Mouse (Mus musculus) ES-Bruce4 (cell line): ENCODE data around the gene Vmn1r4. TPM values are rescaled to one million over a fixed set of nuclear protein-coding genes. Genes with fewer than 3 reads are reported as not detected.

Experiments
- H3K27ac ChIP-seq: 2 replicates; pipeline ENCODE4 v1.5.1; 2012; ENCODE audit warnings: low read length, inconsistent platforms; ENCODE audit not compliant: insufficient read depth
- H3K27me3 ChIP-seq: 2 replicates; pipeline ENCODE4 v1.6.1; 2012; ENCODE audit warnings: mild to moderate bottlenecking, low read length, inconsistent platforms; ENCODE audit not compliant: control insufficient read depth, poor library complexity, insufficient read depth, severe bottlenecking
- H3K36me3 ChIP-seq: 2 replicates; pipeline ENCODE4 v1.6.1; 2012; ENCODE audit warnings: inconsistent platforms, mild to moderate bottlenecking, low read length, moderate library complexity; ENCODE audit not compliant: control insufficient read depth, poor library complexity, insufficient read depth, severe bottlenecking
- H3K4me1 ChIP-seq: one replicate; pipeline ENCODE4 v1.8.1; 2011; ENCODE audit warnings: low read length; ENCODE audit not compliant: control insufficient read depth, insufficient read depth
- H3K4me3 ChIP-seq: 2 replicates; pipeline ENCODE4 v1.5.1; 2011; ENCODE audit warnings: low read depth, mild to moderate bottlenecking, low read length
- H3K9ac ChIP-seq: 2 replicates; pipeline ENCODE4 v1.6.1; 2012; ENCODE audit warnings: low read depth, mild to moderate bottlenecking, inconsistent platforms; ENCODE audit not compliant: poor library complexity, severe bottlenecking
- H3K9me3 ChIP-seq: replicated peaks from 2 replicates; pipeline ENCODE4 v1.6.1; 2012; ENCODE audit warnings: mild to moderate bottlenecking, low read length, inconsistent platforms; ENCODE audit not compliant: control insufficient read depth, poor library complexity, insufficient read depth, severe bottlenecking
- CTCF ChIP-seq: IDR thresholded peaks from one replicate; pipeline ENCODE4 v1.8.1; 2011; ENCODE audit warnings: low read depth, low read length
- EP300 ChIP-seq: IDR thresholded peaks from 2 replicates; pipeline ENCODE4 v1.6.1; 2011; ENCODE audit warnings: low read depth, low read length; ENCODE audit not compliant: insufficient read depth
- POLR2A ChIP-seq: IDR thresholded peaks from one replicate; pipeline ENCODE4 v1.8.1; 2011; ENCODE audit warnings: low read length; ENCODE audit not compliant: insufficient read depth
- polyA plus RNA-seq: library from polyadenylated mRNA; stranded (reverse); fragments of >200 nt; gene quantifications from 2 replicates; pipeline ENCODE4 v1.2.4, GENCODE M21; 2011; ENCODE audit warnings: low read depth; ENCODE audit not compliant: missing spikeins, insufficient read depth, insufficient read length

Gene Vmn1r4
- polyA plus RNA-seq, result 0.78 and 0.97 TPM in 2 replicates

DNA sequence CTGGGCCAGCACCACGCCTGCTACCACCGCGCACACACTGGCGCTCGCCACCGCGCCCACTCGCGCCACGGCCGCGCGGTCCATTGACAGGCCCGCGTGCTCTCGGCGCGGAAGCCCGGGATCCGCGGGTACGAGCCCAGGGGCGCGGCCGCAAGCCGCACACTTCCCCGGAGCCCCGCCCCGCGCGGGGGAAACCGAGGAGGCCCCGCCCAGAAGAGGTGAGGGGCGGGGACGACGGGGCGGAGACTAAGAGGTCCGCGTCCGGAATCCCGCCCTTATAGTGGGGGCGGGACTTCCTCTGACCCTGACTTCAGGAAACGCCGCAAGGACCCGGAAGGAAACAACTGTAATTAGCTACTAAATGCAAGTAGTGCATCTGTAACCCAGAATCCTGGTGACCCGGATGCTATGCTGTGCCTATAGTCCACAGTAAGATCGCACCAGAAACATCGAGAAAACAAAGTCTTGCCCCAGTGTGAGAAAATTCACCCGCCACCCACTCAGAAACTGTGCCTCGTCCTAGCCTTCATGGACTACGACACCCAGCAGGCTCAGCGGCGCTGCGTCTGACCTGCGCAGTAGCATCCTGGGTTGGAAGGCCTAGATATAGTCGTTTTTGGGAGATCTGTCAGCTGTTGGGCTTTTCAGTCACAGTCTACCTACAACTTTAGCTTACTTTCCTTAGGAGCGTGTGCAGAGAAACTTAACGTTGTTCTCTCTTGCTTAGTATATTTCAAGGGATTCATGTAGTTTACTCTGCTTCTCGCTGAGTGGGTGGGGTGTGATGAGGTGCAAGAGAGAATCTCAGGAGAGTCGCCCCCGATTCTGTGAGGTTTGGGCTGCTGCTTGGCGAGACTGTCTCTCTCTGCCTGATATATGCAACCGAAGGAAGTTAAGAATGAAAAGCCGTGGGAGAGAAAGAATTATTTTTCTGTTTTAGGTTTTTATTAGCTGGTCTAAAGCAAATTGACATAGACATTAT is at the start of gene Vmn1r4, which contains the start of gene Nt5c3:
TSS of gene Vmn1r4 (plus strand) at position 290 of the 982 bp plus-strand sequence.
TSS of gene Nt5c3 (minus strand) at position 207 of the 982 bp plus-strand sequence.
- Histone ChIP-seq H3K27ac (peak within 1 kb of the TSS; percentile 66), H3K9me3 (no peaks in the 10 kb centered on the region; the same call in 1 of the 2 replicates), H3K36me3 (no peaks in the 10 kb centered on the region), H3K9ac (peak within 1 kb of the TSS; percentile 46), H3K4me1 (no peaks in the 10 kb centered on the region), H3K27me3 (no peaks in the 10 kb centered on the region), H3K4me3 (peak within 1 kb of the TSS; percentile 85)
- TF ChIP-seq EP300 (no peak), POLR2A (no peak), CTCF (no peak)

GRCm38 (mm10) chr6:56876870-56877269 is 46.9 kb upstream of the Vmn1r4 start:
- H3K9ac ChIP-seq, result no peak overlapping the region
- TF ChIP-seq CTCF (no peak), POLR2A (no peak), EP300 (no peak)
- H3K4me3 ChIP-seq, result no peak overlapping the region
- no peaks in the 10 kb centered on the region for H3K27me3 ChIP-seq
- H3K27ac ChIP-seq, result no peak overlapping the region
- peaks cover 32% of the 10 kb centered on the region for H3K36me3 ChIP-seq
- no peaks in the 10 kb centered on the region for H3K9me3 ChIP-seq
- H3K4me1 ChIP-seq, result no peaks in the 10 kb centered on the region

DNA sequence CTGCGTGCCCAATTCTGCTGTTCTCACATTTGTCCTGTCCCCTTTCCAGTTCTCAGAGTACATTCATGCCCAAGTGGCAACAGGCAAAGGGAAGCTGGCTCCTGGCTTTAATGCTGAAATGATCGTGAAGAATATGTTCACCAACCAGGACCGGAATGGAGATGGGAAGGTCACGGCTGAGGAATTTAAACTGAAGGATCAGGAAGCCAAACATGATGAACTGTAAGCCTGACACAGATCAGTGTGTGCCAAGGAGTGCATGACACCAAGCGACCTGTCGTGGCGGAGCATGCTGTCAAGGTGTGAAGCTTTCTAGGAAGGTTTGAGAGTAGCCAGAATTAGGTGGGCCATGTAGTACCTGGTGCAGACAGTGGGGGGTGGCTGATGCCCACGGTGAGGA is 45.8 kb upstream of the Vmn1r4 start:
- H3K27ac ChIP-seq, result no peak overlapping the region
- no peaks in the 10 kb centered on the region for H3K4me1 ChIP-seq
- peaks cover 38% of the 10 kb centered on the region for H3K36me3 ChIP-seq

GRCm38 (mm10) chr6:56879352-56879955 is 44.4 kb upstream of the Vmn1r4 start:
- Histone ChIP-seq H3K9me3 (no peaks in the 10 kb centered on the region), H3K27me3 (no peaks in the 10 kb centered on the region), H3K4me1 (no peaks in the 10 kb centered on the region), H3K9ac (no peak overlapping the region), H3K27ac (no peak overlapping the region), H3K36me3 (peaks cover 45% of the 10 kb centered on the region), H3K4me3 (no peak overlapping the region)
- no peak for TF ChIP-seq CTCF
- no peak for TF ChIP-seq EP300
- no peak for TF ChIP-seq POLR2A

More for the DNA sequence above, 45.8 kb upstream of the Vmn1r4 start:
- no peak overlapping the region for H3K9ac ChIP-seq
- no peak overlapping the region for H3K4me3 ChIP-seq
- no peaks in the 10 kb centered on the region for H3K27me3 ChIP-seq
- no peaks in the 10 kb centered on the region for H3K9me3 ChIP-seq
- no peak for TF ChIP-seq POLR2A

DNA sequence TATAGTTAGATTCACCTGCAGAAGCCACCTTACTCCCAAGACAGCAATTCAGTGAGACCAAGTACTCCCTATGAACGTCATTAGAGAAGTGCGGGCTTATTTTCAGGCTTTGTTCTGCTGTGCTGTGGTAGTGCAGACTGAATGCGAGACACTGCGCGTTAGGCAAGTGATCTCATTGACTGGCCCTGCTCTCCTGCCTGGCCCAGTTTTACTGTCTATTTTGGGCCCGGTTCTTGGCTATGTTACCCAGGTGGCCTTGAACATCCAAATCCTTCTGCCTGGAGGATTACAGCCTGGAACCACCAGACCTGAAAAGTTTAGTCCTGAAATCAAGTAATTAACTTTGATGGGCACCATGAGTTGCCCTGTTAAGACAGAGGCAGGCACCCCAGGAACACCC is 35.3 kb upstream of the Vmn1r4 start:
- Histone ChIP-seq H3K27ac (no peak overlapping the region), H3K9me3 (no peaks in the 10 kb centered on the region), H3K27me3 (no peaks in the 10 kb centered on the region), H3K4me1 (no peaks in the 10 kb centered on the region), H3K36me3 (peaks cover 16% of the 10 kb centered on the region), H3K4me3 (no peak overlapping the region), H3K9ac (no peak overlapping the region)
- TF ChIP-seq CTCF (no peak), EP300 (no peak), POLR2A (no peak)
